Comparison of ENCODE assay signal across 17 mouse cellular contexts in the genomic region with DNA sequence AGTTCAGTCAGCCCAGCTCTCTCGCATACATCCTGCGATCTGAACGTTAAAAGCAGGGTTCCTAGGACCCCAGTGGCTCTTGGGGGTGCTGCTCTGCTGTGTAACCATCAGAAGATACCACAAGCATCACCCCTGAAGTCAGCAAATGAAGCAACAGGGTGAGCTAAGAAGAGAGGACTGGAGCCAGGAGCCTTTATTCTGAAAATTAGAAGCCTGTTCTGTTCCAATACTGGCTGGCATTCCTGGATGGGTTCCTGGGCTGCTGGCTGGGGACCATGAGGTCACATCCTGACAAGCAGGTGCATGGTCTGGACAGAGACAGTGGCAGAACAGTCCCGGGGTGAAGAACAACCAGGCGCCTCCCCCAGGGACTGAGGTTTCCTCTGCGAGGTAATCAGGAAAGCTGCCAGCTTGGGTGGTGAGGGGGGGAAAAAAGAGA. TPM values are rescaled to one million over a fixed set of nuclear protein-coding genes. Genes with fewer than 3 reads are reported as not detected.
DNase-seq lines count a peak whose midpoint lies in the region; TF ChIP-seq lines count a peak whose summit lies in the region.
"Had no signal": no experiment of that assay in that cellular context is flagged by ENCODE, and none has a peak within 500 bp of the region (broad histone marks: within the 10 kb centered on the region; RNA-seq: fewer than 3 reads in every experiment).

No protein-coding gene starts in this region.

- intact Hi-C loops in gastrocnemius, adult 2 months (cut with DNase I): no loop called here
- intact Hi-C loops in left cerebral cortex, postnatal 4 days (cut with DNase I): no loop called here

- peak; percentile 44 for DNase-seq in gastrocnemius, adult 2 months
- no peak for DNase-seq in gastrocnemius, adult 8-10 months (ENCODE audit: low spot score in 2 of 2)
- peak; percentile 36 for DNase-seq in left cerebral cortex, postnatal 4 days
- DNase-seq in left cerebral cortex, adult 8-10 months (ENCODE audit: low spot score in 2 of 2): no peak
- DNase-seq in brain, embryonic 14.5 days (ENCODE audit: low read depth): peak; percentile 47
- DNase-seq in cerebellum, postnatal 10 days: peak; percentile 64 to 73
- no peak for DNase-seq in urinary bladder, adult 2 months (ENCODE audit: low spot score)
- no peak for DNase-seq in right cerebral cortex, postnatal 4 days
- DNase-seq: adrenal gland, postnatal 10 days; layer of hippocampus, postnatal 36 days; liver, postnatal 0 days had no signal

- peak overlapping the region; percentile 12; the same call in 1 of the 2 replicates for H3K27ac ChIP-seq in gastrocnemius, adult 2 months
- H3K27ac ChIP-seq: kidney, postnatal 0 days; limb, embryonic 13.5 days; stomach, postnatal 0 days had no signal

- TF ChIP-seq CTCF in gastrocnemius, adult 2 months (IDR thresholded peaks at IDR 0.05): no peak
- no peak for TF ChIP-seq CTCF in brain, embryonic 14.5 days (IDR thresholded peaks at IDR 0.05; ENCODE audit: borderline replicate concordance, extremely low read depth, insufficient read depth, insufficient read length)

- no peak overlapping the region for H3K4me3 ChIP-seq in gastrocnemius, adult 2 months
- H3K4me3 ChIP-seq: limb, embryonic 13.5 days had no signal

- TF ChIP-seq POLR2A in brain, embryonic 14.5 days (IDR thresholded peaks at IDR 0.05; ENCODE audit: borderline replicate concordance, extremely low read depth, insufficient read depth, insufficient read length, poor library complexity, severe bottlenecking): no peak

RNA-seq across cellular contexts. Expression of gene Bdkrb2, which starts 11.5 kb away (rescaled TPM):
- under 1 TPM; 0.39 to 0.82 TPM for total RNA-seq in gastrocnemius, adult 2 months (2021)
- under 1 TPM; 0.27 to 0.35 (median 0.33) TPM for total RNA-seq in gastrocnemius, adult 8-10 months (2022)
- under 1 TPM; 0.42 to 0.58 TPM for total RNA-seq in left cerebral cortex, postnatal 4 days (2021)
- 1 to 10 TPM in 3 of 4 experiments, under 1 TPM in 1; 0.68 to 1.2 (median 1.2) TPM for total RNA-seq in left cerebral cortex, adult 8-10 months (2022)
- 0.40 and 0.98 TPM in 2 replicates for polyA plus RNA-seq in brain, embryonic 14.5 days (2012; rRNA removed)
- polyA plus RNA-seq in urinary bladder, adult 2 months (2012; rRNA removed): 5.7 and 6.6 TPM in 2 replicates
- total RNA-seq: CH12.LX had no signal
- polyA plus RNA-seq: inflammation-experienced regulatory T-cells, adult 6 months had no signal

RNA-seq across cellular contexts. Expression of gene Bdkrb1, which starts 51.3 kb away (rescaled TPM):
- total RNA-seq in gastrocnemius, adult 2 months (2021): under 1 TPM in 1 of 2 experiments, not detected in 1; 0.28 TPM
- total RNA-seq in gastrocnemius, adult 8-10 months (2022): under 1 TPM in 1 of 4 experiments, not detected in 3; 0.34 TPM
- not detected for total RNA-seq in left cerebral cortex, postnatal 4 days (2021)
- not detected for total RNA-seq in left cerebral cortex, adult 8-10 months (2022)
- 0.12 TPM in 1 of 2 replicates, not detected in the other for polyA plus RNA-seq in brain, embryonic 14.5 days (2012; rRNA removed)
- 0.17 and 0.35 TPM in 2 replicates for polyA plus RNA-seq in urinary bladder, adult 2 months (2012; rRNA removed)
- total RNA-seq: adrenal gland, postnatal 10 days; layer of hippocampus, postnatal 36 days had no signal
- polyA plus RNA-seq: heart, embryonic 14.5 days; limb, embryonic 13.5 days; liver, postnatal 0 days had no signal

Comparison
In these comparisons a context has a peak if more than half of its experiments do, and no peak if none do; other contexts are left out.
1. DNase-seq: peak in gastrocnemius, adult 2 months (single experiment), left cerebral cortex, postnatal 4 days (single experiment), brain, embryonic 14.5 days (single experiment) and cerebellum, postnatal 10 days (2 of 2); none in gastrocnemius, adult 8-10 months (0 of 2), left cerebral cortex, adult 8-10 months (0 of 2), urinary bladder, adult 2 months (single experiment) and right cerebral cortex, postnatal 4 days (single experiment).